Mouse (Mus musculus) bone marrow macrophage, adult 2 months (primary cell): ENCODE results near the gene Cdc7. TPM values are rescaled to one million over a fixed set of nuclear protein-coding genes. Genes with fewer than 3 reads are reported as not detected.

Experiments used
- H3K27ac ChIP-seq: 2 replicates; pipeline ENCODE4 v1.5.1; 2012; ENCODE audit warnings: low read depth, low read length; ENCODE audit not compliant: insufficient read depth
- H3K4me1 ChIP-seq: 2 replicates; pipeline ENCODE4 v1.6.1; 2012; ENCODE audit warnings: low read length; ENCODE audit not compliant: control insufficient read depth, insufficient read depth
- H3K4me3 ChIP-seq: 2 replicates; pipeline ENCODE4 v1.5.1; 2012; ENCODE audit warnings: mild to moderate bottlenecking, low read length, moderate library complexity; ENCODE audit not compliant: insufficient read depth
- CTCF ChIP-seq: IDR thresholded peaks from 2 replicates; pipeline ENCODE4 v1.5.1; 2012; ENCODE audit warnings: low read depth, mild to moderate bottlenecking, low read length, moderate library complexity
- POLR2A ChIP-seq: IDR thresholded peaks from 2 replicates; pipeline ENCODE4 v1.6.1; 2012; ENCODE audit warnings: mild to moderate bottlenecking, low read depth, low read length, borderline replicate concordance
- polyA plus RNA-seq: library from polyadenylated mRNA; stranded (reverse); fragments of >200 nt; gene quantifications from 2 replicates; pipeline ENCODE4 v1.2.4, GENCODE M21; 2012; ENCODE audit not compliant: missing spikeins, insufficient read depth, insufficient read length

The Cdc7 gene
- polyA plus RNA-seq, 1 experiment: 5.9 TPM

DNA sequence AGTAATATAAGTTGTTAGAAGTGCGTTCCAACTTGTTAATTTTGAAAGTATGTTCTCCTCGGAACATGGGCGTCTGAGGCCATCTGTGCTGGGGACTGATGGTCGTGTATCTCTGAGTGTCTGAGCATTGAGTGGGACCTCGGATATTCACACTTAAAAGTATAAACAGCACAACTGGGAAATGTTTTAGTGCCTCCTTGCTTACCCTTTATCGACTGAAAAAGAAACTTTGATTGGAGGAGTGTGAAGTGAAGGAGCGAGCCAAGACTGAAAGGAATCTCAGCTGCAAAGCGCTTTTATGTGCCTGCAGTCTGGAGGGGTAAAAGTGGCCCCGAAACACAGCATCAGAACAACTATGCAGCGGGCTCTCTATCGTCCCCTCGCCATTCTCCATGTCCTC, 25.7 kb downstream of the Cdc7 start:
- H3K27ac ChIP-seq: no peak overlapping the region
- TF ChIP-seq POLR2A (no peak), CTCF (no peak)
- H3K4me3 ChIP-seq: no peak overlapping the region
- H3K4me1 ChIP-seq: peaks cover 7% of the 10 kb centered on the region

DNA sequence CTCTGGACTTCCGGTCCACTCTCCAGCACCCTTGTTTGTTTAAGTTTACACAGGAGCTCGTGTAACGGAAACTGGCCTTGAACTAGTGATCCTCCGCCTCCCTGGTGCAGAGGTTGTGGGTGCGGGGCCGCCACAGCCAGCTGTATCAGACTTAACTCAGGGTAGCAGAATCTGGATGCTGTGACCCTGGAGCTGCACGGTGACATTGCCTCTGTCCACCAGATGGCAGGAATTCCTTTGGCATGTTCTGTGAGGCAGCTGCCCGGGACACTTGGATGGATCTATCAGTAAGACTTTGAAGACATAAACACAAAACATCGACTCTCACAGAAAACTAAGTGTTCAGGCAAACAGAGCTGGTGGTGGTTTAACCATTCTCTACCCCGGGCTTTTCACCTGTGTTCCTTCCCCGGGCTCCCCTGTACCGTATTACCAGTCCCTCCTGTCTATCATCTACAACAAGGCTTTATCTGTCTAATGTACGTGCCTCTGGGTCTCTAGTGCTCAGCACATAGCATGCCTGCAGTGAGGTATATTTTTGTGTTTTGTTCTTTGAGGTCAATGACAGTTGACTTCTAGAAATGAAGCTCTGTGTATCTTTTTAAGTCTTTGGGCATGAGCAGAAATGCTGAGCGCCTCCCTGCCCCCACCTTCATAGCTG, 26.6 kb downstream of the Cdc7 start:
- no peak for TF ChIP-seq POLR2A
- TF ChIP-seq CTCF: no peak
- Histone ChIP-seq H3K4me3 (no peak overlapping the region), H3K27ac (no peak overlapping the region), H3K4me1 (peaks cover 9% of the 10 kb centered on the region)

DNA sequence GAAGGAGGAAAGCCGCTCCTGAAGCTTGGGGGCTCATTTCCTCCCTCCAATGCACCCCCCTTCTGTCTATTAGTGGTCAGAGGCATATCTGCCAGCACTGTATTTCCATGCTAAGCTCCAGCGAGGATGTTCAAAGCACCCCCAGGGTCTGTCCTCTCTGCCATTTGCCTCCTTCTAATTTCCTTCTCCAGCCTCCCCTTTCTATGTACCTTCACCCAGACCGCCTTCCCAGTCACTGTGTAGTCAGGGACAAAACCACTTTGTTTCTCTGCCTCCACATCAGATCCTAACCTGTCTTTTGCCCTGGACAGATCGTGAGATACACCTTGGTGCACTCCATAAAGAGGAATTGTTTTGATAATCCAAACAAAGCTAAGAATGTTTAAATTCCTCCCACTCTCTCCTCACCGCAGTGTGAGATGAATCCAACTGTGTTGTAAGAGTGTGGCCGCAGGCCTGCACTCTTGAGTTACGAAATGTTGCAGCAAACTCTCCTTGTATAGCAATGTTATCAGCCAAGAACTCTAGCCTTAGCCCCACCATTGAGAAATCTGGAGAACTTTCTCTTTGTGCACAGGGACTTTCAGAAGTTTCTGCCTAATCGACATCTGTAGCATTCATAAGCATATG, 27.3 kb downstream of the Cdc7 start:
- peaks cover 9% of the 10 kb centered on the region for H3K4me1 ChIP-seq
- no peak overlapping the region for H3K27ac ChIP-seq

DNA sequence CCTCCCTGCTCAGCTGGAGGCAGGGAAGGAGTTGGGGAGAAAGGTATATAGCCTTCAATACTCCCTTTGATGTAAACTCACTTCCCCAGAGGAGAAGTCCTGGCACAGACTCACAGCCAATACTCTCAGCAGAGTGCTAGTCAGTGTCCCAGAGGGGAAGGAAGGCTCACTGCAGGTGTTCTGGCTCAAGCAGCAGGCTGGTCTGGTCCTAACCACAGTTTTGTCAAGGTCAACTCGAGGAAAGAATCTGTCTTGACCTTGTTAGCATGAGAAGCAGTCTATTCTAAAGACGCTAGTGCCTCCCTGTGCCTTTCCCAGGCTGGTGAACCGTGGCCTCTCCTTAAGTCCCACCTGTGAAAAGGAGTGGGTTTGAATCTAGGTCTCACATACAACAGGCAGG, 30.6 kb downstream of the Cdc7 start:
- no peak overlapping the region for H3K27ac ChIP-seq
- H3K4me3 ChIP-seq: no peak overlapping the region
- peaks cover 9% of the 10 kb centered on the region for H3K4me1 ChIP-seq
- TF ChIP-seq POLR2A: no peak
- no peak for TF ChIP-seq CTCF

More for the DNA sequence above, 27.3 kb downstream of the Cdc7 start:
- no peak overlapping the region for H3K4me3 ChIP-seq
- TF ChIP-seq POLR2A (no peak), CTCF (no peak)

DNA sequence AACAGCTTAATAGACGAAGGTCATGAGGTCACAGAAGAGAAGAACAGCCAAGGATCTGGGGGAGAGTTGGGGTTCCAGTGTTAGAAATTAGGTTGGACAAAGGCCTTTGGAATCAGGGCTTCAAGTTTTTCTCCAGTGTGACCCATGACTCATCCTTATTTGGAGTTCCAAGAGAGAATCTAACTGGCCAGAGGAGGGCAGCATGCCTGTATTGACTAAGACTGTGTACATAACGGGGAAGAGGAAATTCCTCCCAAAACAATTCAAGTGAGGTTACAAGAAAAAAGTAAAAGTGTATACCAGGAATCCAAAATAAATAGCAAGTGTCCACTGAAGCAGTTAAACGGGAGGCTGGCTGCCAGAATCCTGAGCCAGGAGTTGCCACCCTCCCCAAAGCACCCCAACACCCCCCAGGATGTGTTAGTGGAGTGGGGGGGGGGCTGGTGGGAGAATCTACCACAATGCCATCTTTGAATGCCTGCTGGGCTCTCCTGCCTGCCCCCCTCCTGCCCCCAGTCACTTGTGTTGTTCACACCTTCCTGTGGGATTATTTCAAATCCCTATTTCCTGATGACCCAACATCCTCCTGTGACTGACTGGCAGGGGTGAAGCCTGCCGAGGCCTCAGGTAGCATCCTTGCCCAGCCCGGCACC, 31.9 kb downstream of the Cdc7 start:
- Histone ChIP-seq H3K4me1 (peaks cover 8% of the 10 kb centered on the region), H3K27ac (no peak overlapping the region), H3K4me3 (no peak overlapping the region)
- TF ChIP-seq POLR2A (no peak), CTCF (no peak)

DNA sequence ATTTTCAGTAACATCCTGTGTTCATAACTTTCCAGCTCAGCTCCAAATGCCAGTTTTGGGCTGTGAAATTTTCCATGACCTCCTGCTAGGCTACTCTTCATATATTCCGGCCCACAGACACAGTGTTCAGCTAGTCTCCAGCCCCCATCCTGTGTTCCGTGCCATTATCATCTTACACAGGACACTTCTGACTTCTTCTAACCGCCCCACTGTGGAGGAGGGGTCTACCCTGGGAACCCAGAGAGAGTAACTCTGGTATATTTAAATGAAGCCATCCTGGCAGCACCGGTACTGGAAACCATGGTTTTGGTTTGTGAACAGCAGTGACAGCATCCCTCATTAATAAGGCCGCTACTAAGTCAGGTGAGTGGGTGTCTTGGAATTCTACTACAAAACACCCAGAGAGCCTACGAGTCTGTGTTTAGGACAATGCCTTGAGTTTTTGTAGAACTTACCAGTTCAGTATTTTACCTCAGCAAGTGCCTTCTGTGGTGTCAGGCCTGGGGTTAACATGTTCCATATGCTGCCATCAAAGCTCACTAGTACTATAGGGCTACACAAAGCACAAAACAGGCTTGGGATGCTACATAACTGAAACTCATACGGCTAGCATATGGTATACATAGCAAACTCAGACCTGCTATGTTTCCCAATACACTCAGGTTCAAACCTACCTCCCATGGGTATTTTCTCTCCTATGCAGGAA, 32.6 kb downstream of the Cdc7 start:
- Histone ChIP-seq H3K4me1 (peaks cover 2% of the 10 kb centered on the region), H3K4me3 (no peak overlapping the region), H3K27ac (no peak overlapping the region)
- TF ChIP-seq CTCF: no peak
- no peak for TF ChIP-seq POLR2A

DNA sequence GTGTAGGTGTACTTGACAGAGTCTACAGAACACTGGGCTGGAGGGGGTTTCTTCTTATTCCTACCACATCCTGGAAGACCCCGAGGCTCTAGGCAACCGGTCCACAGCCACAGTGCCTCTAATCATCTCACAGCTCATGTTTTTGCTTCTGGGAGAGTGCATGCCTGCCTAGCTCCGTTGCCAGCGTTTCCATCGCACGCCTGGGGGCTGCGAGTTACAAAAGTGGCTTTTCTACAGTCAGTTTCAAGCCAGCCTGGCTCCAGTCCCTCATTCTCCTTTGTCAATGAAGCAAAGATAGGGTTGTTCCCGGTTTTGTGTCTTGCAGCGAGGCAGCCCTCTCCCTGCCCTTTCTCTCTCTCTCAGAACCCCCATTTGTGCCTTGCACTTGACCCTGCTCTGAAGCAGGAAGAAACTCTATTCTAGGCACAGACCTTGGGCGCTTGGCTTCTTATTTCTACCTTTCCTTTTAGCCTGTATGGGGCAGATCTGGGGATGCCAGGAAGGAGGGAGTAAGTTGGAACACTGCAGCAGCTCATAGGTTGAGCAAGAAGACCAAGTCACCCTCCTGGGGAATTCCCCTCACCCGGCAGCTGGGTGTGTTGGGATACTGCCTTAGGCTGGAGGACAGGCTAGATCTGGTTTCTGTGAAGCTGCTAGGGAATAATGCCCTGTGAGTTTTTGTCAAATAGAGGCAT, 37.4 kb downstream of the Cdc7 start:
- H3K4me1 ChIP-seq: no peaks in the 10 kb centered on the region
- no peak for TF ChIP-seq CTCF
- TF ChIP-seq POLR2A: no peak
- no peak overlapping the region for H3K4me3 ChIP-seq
- H3K27ac ChIP-seq: no peak overlapping the region

DNA sequence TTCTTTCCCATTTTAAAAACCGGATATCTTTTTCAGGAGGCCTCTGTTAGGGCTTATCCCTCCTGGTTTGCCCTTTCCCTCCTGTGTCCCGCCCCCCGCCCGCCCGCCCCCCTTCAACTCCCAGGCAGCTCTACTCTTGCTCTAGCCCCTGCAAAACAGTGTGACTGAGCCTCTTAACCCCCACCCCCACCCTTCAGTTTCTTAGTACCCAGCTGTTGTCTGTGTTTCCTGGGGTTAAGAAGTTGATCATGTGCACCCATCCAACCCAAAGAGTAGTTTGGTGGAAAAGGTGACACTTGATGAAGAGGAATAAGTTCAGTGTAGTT, 37.9 kb downstream of the Cdc7 start:
- Histone ChIP-seq H3K4me3 (no peak overlapping the region), H3K4me1 (no peaks in the 10 kb centered on the region), H3K27ac (no peak overlapping the region)
- TF ChIP-seq CTCF (no peak), POLR2A (no peak)

DNA sequence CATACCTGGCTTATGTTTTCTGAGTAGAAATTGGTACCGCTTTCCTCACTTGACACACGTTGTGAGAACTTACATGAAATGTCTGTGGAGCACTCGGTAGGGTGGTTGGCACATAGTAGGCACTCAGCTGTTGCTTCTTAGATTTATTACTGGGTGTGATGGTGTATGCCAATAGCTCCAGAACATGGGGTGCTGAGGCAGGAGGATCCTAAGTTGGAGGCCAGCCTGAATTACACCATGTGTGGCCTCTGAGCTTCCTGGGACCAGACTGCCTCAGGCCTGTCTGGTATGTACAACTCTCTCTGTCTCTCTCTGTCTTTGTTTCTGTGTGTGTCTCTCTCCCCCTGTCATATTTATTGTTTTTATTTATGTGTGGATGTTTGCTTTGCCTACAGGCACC, 45.6 kb downstream of the Cdc7 start:
- Histone ChIP-seq H3K4me1 (no peaks in the 10 kb centered on the region), H3K27ac (no peak overlapping the region), H3K4me3 (no peak overlapping the region)
- TF ChIP-seq CTCF (no peak), POLR2A (no peak)
